9 mouse cellular contexts compared by ENCODE assay signal in genomic region chr19:32254739-32255344, GRCm38 (mm10).
DNase-seq lines count a peak whose midpoint lies in the region; ATAC-seq and TF ChIP-seq lines count a peak whose summit lies in the region.
"Had no signal": no experiment of that assay in that cellular context is flagged by ENCODE, and none has a peak within 500 bp of the region (broad histone marks: within the 10 kb centered on the region; RNA-seq: fewer than 3 reads in every experiment).

No protein-coding gene starts in this region.

- DNase-seq in lung, adult 18-20 months: peak; percentile 48 to 49
- DNase-seq in lung, adult 2 months: no peak
- DNase-seq in kidney, postnatal 25 days: peak; percentile 46 to 82
- DNase-seq in naive thymus-derived CD4-positive, alpha-beta T cell, adult 2 months (ENCODE audit: low read depth): peak; percentile 60
- DNase-seq in thymus, postnatal 0 days (ENCODE audit: low spot score): no peak
- no peak for DNase-seq in left cerebral cortex, postnatal 36 days (ENCODE audit: low spot score in 2 of 2)

- TF ChIP-seq POLR2A in lung, adult 2 months (IDR thresholded peaks at IDR 0.05; ENCODE audit: borderline replicate concordance, extremely low read depth, low read depth, low read length): no peak

- peak; percentile 63 for ATAC-seq in common myeloid progenitor, adult 5-6 weeks (replicated peaks; ENCODE audit: low read depth, poor library complexity, severe bottlenecking)
- no peak for ATAC-seq in erythroblast, adult 5-6 weeks (replicated peaks; ENCODE audit: low FRiP score, poor library complexity, severe bottlenecking)

- intact Hi-C loops in left cerebral cortex, postnatal 36 days (cut with DNase I): no loop called here

- peaks cover 14% of the 10 kb centered on the region for H3K4me1 ChIP-seq in lung, adult 2 months (ENCODE audit: control insufficient read depth, insufficient read depth, low read length)

- H3K4me3 ChIP-seq in lung, adult 2 months (replicated peaks; ENCODE audit: extremely low read depth, low read depth, low read length): no peak overlapping the region
- H3K4me3 ChIP-seq: embryonic facial prominence, embryonic 12.5 days had no signal

- TF ChIP-seq CTCF in lung, adult 2 months (IDR thresholded peaks at IDR 0.05; ENCODE audit: insufficient read depth, low read length): no peak

- 40% methylated on average over 8 of the region's 8 CpGs for WGBS in lung, adult 2 months

Comparison
In these comparisons a context has a peak if more than half of its experiments do, and no peak if none do; other contexts are left out.
1. DNase-seq: peak in lung, adult 18-20 months (2 of 2), kidney, postnatal 25 days (2 of 2) and naive thymus-derived CD4-positive, alpha-beta T cell, adult 2 months (single experiment); none in lung, adult 2 months (single experiment), thymus, postnatal 0 days (single experiment) and left cerebral cortex, postnatal 36 days (0 of 2).